Mouse (Mus musculus): ENCODE data around the gene Dlx2. TPM values are rescaled to one million over a fixed set of nuclear protein-coding genes. Genes with fewer than 3 reads are reported as not detected.

Dlx2 gene
- polyA plus RNA-seq, 1 experiment from 2014 or later: 8.5 TPM

DNA sequence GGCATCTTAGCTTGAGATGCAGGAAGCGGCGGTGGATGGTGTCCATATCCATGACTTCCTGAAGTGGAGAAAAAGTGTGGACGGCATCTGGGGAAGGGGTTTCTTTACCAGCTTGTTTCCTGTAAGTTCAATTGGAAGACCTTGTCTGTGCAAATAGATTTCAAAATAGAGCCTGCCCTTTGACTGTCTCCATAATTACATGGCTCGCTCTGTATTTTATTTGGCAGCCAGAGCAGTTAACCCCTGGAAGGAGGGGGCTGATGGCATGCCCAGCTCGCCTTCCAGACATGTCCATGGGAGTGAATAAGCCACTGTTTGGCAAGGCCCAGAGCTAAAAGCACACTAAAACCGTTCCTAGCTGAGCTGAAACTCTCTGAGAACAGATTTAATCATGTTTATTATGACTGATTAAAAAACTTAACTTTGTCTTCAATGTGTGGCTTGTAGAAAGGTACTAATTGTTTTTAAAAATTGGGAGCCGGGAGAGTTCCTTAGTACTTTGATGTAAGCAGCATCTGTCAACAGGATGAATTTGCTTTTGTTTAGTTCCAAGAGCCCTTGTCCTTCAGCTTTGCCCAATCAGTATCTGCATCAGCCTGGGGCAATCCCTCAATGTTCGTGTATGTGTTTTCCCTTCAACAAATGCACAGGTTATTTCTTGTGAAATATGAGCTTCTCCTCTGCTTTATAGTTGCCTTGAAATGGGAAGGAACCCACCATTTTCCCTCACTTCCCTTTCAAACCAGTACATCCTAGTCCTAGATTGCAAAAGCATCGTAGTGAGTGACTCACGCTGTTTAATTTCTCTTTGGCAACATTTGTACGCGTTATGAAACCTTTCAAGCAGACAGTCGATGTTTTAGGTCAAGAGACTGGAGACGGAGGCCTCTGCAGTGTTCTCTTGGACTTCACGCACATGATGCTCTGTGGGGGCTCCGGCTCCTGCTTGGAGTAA, 47.0 kb downstream of the Dlx2 start:
- H3K4me3 ChIP-seq (replicated peaks): no peak overlapping the region
- H3K9me3 ChIP-seq (replicated peaks): no peaks in the 10 kb centered on the region
- no peak overlapping the region for H3K9ac ChIP-seq
- H3K4me1 ChIP-seq: peaks cover 9% of the 10 kb centered on the region; the same call in 1 of the 2 replicates
- H3K36me3 ChIP-seq: no peaks in the 10 kb centered on the region
- ATAC-seq (ENCODE audit: insufficient number of reproducible peaks, low FRiP score, low TSS enrichment, low read depth): no peak
- WGBS: 34% methylated on average over 16 of the region's 16 CpGs
- H3K27ac ChIP-seq (replicated peaks): 0 out of 2 replicates have a peak overlapping the region, but pooled peaks have one; percentile 18
- no peak overlapping the region for H3K4me2 ChIP-seq (replicated peaks)
- no peaks in the 10 kb centered on the region for H3K27me3 ChIP-seq

DNA sequence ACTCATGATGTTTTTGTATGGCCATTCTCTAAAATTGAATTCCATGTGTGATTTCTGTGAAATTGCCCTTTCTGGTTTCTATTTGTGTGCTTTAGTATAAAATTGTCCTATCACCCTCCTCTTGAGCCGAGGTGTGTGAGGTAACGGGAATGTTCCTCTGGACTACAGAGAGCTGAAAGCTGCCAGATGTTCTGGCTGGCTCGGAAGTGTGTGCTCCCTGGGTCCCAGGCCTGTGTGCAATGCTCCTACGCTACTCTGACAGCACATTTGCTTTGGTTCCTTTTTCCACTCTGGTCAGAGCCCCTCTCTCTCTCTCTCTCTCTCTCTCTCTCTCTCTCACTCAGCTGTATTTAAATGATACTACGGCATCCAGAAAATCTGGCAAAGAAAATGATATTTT, 49.4 kb downstream of the Dlx2 start:
- 28% methylated on average over 5 of the region's 5 CpGs for WGBS
- no peaks in the 10 kb centered on the region for H3K9me3 ChIP-seq (replicated peaks)
- no peak overlapping the region for H3K9ac ChIP-seq
- H3K36me3 ChIP-seq: no peaks in the 10 kb centered on the region
- H3K27ac ChIP-seq (replicated peaks): no peak overlapping the region
- H3K4me3 ChIP-seq (replicated peaks): no peak overlapping the region
- no peak overlapping the region for H3K4me2 ChIP-seq (replicated peaks)
- no peak for ATAC-seq (ENCODE audit: insufficient number of reproducible peaks, low FRiP score, low TSS enrichment, low read depth)
- peaks cover 9% of the 10 kb centered on the region; the same call in 1 of the 2 replicates for H3K4me1 ChIP-seq
- H3K27me3 ChIP-seq: no peaks in the 10 kb centered on the region

DNA sequence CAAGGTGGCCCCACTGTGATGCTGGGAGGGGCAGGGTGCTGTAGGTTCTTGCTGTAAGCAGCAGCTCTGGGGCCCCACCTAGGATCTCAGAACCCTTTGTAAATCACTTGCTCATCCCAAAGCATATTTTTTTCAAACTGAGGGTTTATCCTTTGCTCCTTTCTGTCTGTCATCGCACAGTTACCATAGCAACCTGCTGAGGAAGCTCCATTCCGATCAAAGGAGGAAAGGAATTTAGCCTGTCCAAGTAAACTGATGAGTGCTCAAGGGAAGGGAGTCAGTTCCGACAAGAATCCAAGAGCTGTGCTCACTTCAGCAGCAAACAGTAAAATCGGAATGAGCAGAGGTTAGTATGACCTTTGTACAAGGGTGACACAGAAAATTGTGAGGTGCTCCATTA, 51.6 kb downstream of the Dlx2 start:
- H3K27me3 ChIP-seq: no peaks in the 10 kb centered on the region
- H3K36me3 ChIP-seq: no peaks in the 10 kb centered on the region
- H3K27ac ChIP-seq (replicated peaks): no peak overlapping the region
- H3K9me3 ChIP-seq (replicated peaks): no peaks in the 10 kb centered on the region
- WGBS: 26% methylated on average over 4 of the region's 4 CpGs
- peaks cover 9% of the 10 kb centered on the region; the same call in 1 of the 2 replicates for H3K4me1 ChIP-seq
- no peak overlapping the region for H3K4me3 ChIP-seq (replicated peaks)
- no peak overlapping the region for H3K4me2 ChIP-seq (replicated peaks)
- H3K9ac ChIP-seq: no peak overlapping the region
- ATAC-seq (ENCODE audit: insufficient number of reproducible peaks, low FRiP score, low TSS enrichment, low read depth): no peak

DNA sequence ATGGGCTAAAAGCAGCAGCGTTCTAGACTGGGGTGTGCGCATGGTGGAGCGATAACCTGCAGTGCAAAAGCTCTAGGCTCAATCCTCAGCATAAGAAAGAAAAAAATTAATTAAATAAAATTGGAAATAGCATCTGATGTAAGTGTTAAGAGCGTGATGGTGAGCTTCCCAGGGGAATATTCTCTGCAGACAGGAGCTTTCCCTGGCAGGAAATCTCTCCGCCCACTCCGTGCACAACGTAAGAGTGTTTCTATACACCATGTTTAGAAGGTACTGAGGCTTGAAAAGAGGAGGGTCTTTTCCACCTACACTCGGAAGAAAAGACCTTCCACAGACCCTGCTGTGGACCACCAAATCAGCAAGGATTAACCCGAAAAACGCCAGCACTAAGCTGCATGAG, 52.1 kb downstream of the Dlx2 start:
- no peaks in the 10 kb centered on the region for H3K9me3 ChIP-seq (replicated peaks)
- ATAC-seq (ENCODE audit: insufficient number of reproducible peaks, low FRiP score, low TSS enrichment, low read depth): no peak
- H3K9ac ChIP-seq: no peak overlapping the region
- H3K27ac ChIP-seq (replicated peaks): no peak overlapping the region
- peaks cover 9% of the 10 kb centered on the region; the same call in 1 of the 2 replicates for H3K4me1 ChIP-seq
- WGBS: 63% methylated on average over 10 of the region's 10 CpGs
- H3K4me2 ChIP-seq (replicated peaks): no peak overlapping the region
- H3K36me3 ChIP-seq: no peaks in the 10 kb centered on the region
- no peaks in the 10 kb centered on the region for H3K27me3 ChIP-seq
- no peak overlapping the region for H3K4me3 ChIP-seq (replicated peaks)

Other genes with a start within 250 kb of the Dlx2 start
- 36.5 and 39.6 TPM in 2 replicates for gene Slc25a12, start 179.0 kb downstream of the Dlx2 start, polyA plus RNA-seq (2015; fragmentation: Nextera tagmentation; extraction: Ambion mirVana)
- 95.8 and 101 TPM in 2 replicates for gene Hat1, start 157.8 kb downstream of the Dlx2 start, polyA plus RNA-seq (2015; fragmentation: Nextera tagmentation; extraction: Ambion mirVana)
- 42.5 and 44.8 TPM in 2 replicates for gene Metap1d, start 93.5 kb downstream of the Dlx2 start, polyA plus RNA-seq (2015; fragmentation: Nextera tagmentation; extraction: Ambion mirVana)
- 9.7 and 12.5 TPM in 2 replicates for gene Dlx1, start 18.6 kb downstream of the Dlx2 start, polyA plus RNA-seq (2015; fragmentation: Nextera tagmentation; extraction: Ambion mirVana)
- gene Itga6, start 198.9 kb upstream of the Dlx2 start, polyA plus RNA-seq (2015; fragmentation: Nextera tagmentation; extraction: Ambion mirVana): 51.6 and 55.4 TPM in 2 replicates